Mouse (Mus musculus) limb, embryonic 12.5 days (tissue): ENCODE data around the gene Pcsk4. TPM values are rescaled to one million over a fixed set of nuclear protein-coding genes. Genes with fewer than 3 reads are reported as not detected.
A peak's percentile ranks its signal among the peaks of the same experiment; 100 is the strongest.

Experiments
- ATAC-seq: fragments of 200-750 bp; cut with Nextera tagmentation; 2 replicates; pipeline ENCODE4 v1.8.0; 2017; ENCODE audit warnings: low read depth, moderate TSS enrichment; ENCODE audit not compliant: insufficient number of reproducible peaks, insufficient read depth, low FRiP score, low TSS enrichment
- H3K27ac ChIP-seq: fragments of 300-500 bp; sonication (generic); 2 replicates; pipeline ENCODE4 v1.5.1; 2016; ENCODE audit warnings: mild to moderate bottlenecking, moderate library complexity
- H3K27me3 ChIP-seq: fragments of 300-500 bp; sonication (generic); 2 replicates; pipeline ENCODE4 v1.6.1; 2016; ENCODE audit warnings: mild to moderate bottlenecking, moderate library complexity
- H3K36me3 ChIP-seq: fragments of 300-500 bp; sonication (generic); 2 replicates; pipeline ENCODE4 v1.6.1; 2016; ENCODE audit warnings: mild to moderate bottlenecking, moderate library complexity
- H3K4me1 ChIP-seq: fragments of 300-500 bp; sonication (generic); replicated peaks from 2 replicates; pipeline ENCODE4 v1.6.1; 2016
- H3K4me2 ChIP-seq: fragments of 300-500 bp; sonication (generic); 2 replicates; pipeline ENCODE4 v1.6.1; 2016; ENCODE audit warnings: mild to moderate bottlenecking, moderate library complexity
- H3K4me3 ChIP-seq: fragments of 300-500 bp; sonication (generic); replicated peaks from 2 replicates; pipeline ENCODE4 v1.5.1; 2016; ENCODE audit warnings: mild to moderate bottlenecking
- H3K9ac ChIP-seq: fragments of 300-500 bp; sonication (generic); replicated peaks from 2 replicates; pipeline ENCODE4 v1.6.1; 2016; ENCODE audit warnings: mild to moderate bottlenecking, moderate library complexity
- H3K9me3 ChIP-seq: fragments of 300-500 bp; sonication (generic); 2 replicates; pipeline ENCODE4 v1.6.1; 2016; ENCODE audit warnings: mild to moderate bottlenecking, moderate library complexity
- WGBS: fragments of 180-500 bp; shearing (Covaris S2); methylation state at CpG from one replicate; pipeline ENCODE4 v1.1.7; 2016; 5-methylcytosine and 5-hydroxymethylcytosine counted together
- polyA plus RNA-seq: library from polyadenylated mRNA; unstranded; fragments of >200 nt; fragmentation: Nextera tagmentation; extraction: Ambion mirVana; gene quantifications from 2 replicates; pipeline ENCODE4 v1.2.1, GENCODE M21; 2016

Gene Pcsk4
- polyA plus RNA-seq, result 6.3 and 6.6 TPM in 2 replicates

DNA sequence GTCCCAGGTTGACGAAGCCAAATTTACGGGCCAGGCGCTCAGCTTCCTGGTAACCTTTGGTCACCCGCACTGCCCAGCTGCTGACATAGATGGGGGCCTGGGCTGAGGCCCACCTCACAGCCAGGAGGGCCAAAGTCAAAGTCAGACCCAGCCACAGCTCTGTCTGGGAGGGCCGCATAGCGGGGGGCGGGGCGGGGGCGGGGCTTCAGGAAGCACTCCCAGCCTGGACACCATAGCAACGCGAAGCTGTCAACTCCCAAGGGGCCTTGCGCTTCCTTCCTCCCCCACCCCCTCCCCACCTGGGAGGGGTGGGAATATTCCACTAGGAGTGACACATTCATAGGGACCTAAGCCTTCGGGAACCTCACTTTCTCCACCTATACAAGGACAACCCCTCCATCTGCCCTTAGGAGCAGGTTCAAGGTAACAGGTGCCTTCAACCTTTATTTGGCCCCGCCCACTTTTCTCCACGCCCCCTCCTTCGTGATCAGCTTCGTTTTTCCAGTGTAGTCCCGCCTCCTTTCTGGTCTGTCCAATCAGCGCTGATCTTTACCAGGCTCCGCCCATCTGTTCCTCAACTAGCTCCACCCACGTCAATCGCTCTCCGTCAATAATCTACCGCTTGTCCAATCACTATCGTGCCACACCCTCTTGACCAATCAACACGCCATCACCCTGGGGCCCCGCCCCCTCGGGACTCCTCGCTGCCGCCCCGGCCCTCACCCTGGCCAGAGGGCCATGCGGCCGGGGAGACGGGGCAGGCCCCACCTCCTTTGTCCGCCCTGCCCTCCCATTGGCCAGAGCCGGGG is at the start of gene Pcsk4, which contains the start of gene Reep6:
Gene Pcsk4, minus strand, starts transcription at position 226 of the 809 bp plus-strand sequence.
Gene Reep6, plus strand, starts transcription at position 681 of the 809 bp plus-strand sequence.
- Histone ChIP-seq H3K27ac (no peak within 1 kb of the TSS), H3K4me2 (peak within 1 kb of the TSS; percentile 85), H3K9me3 (no peaks in the 10 kb centered on the region), H3K36me3 (no peaks in the 10 kb centered on the region), H3K4me1 (peaks cover 22% of the 10 kb centered on the region), H3K9ac (peak within 1 kb of the TSS; percentile 57), H3K4me3 (peak within 1 kb of the TSS; percentile 50), H3K27me3 (peaks cover 56% of the 10 kb centered on the region)
- ATAC-seq, result peak; percentile 89
- WGBS, result 5% methylated on average over 36 of the region's 36 CpGs

DNA sequence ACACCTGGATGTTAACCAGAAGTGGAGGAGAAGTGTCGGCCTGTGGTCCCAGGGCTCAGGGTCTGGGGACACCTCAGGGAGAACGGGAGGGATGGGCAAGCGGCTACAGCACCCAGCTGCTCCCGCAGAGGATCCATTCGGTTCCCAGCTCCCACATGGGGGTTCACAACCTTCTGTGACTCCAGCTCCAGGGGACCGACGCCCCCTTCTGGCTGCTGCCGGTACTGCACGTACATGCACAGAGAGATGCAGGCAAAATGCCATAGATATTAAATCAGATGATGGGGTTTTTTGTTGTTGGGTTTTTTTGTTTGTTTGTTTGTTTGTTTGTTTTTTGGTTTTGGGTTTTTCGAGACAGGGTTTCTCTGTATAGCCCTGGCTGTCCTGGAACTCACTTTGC is 48.4 kb upstream of the Pcsk4 start:
- WGBS, result 50% methylated on average over 10 of the region's 10 CpGs
- Histone ChIP-seq H3K4me2 (no peak overlapping the region), H3K9me3 (no peaks in the 10 kb centered on the region), H3K4me3 (no peak overlapping the region), H3K9ac (no peak overlapping the region), H3K27ac (no peak overlapping the region), H3K4me1 (peaks cover 10% of the 10 kb centered on the region), H3K36me3 (peaks cover 33% of the 10 kb centered on the region), H3K27me3 (no peaks in the 10 kb centered on the region)
- no peak for ATAC-seq

GRCm38 (mm10) chr10:80376160-80376559 is 46.9 kb upstream of the Pcsk4 start:
- H3K36me3 ChIP-seq, result peaks cover 17% of the 10 kb centered on the region

DNA sequence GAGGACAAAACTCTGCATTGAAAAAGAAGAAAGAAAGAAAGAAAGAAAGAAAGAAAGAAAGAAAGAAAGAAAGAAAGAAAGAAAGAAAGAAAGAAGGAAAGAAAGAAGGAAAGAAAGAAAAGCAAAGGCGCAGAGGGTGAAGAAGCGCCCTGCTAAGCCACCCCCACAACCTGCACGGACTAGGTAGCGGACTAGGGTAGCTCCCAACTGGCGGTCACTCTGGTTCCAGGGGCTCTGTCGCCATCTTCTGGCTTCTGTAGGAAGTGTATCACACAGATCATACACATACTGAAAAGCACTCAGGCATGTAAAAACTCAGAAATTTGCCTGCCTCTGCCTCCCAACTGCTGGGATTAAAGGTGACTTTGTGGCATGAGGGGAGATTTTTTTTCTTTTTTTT is 44.8 kb upstream of the Pcsk4 start:
- peaks cover 8% of the 10 kb centered on the region; the same call in 1 of the 2 replicates for H3K4me1 ChIP-seq
- no peak for ATAC-seq
- no peak overlapping the region for H3K4me2 ChIP-seq
- no peaks in the 10 kb centered on the region for H3K36me3 ChIP-seq
- WGBS, result 19% methylated on average over 6 of the region's 6 CpGs
- no peaks in the 10 kb centered on the region for H3K27me3 ChIP-seq
- H3K27ac ChIP-seq, result no peak overlapping the region
- no peaks in the 10 kb centered on the region for H3K9me3 ChIP-seq
- H3K9ac ChIP-seq, result no peak overlapping the region
- H3K4me3 ChIP-seq, result no peak overlapping the region

More at GRCm38 (mm10) chr10:80376160-80376559, 46.9 kb upstream of the Pcsk4 start:
- Histone ChIP-seq H3K27ac (no peak overlapping the region), H3K4me2 (no peak overlapping the region), H3K9me3 (no peaks in the 10 kb centered on the region), H3K4me3 (no peak overlapping the region), H3K27me3 (no peaks in the 10 kb centered on the region), H3K9ac (no peak overlapping the region), H3K4me1 (peaks cover 11% of the 10 kb centered on the region)
- ATAC-seq, result no peak; the same call in 1 of the 2 replicates
- WGBS, result 3% methylated on average over 7 of the region's 7 CpGs

GRCm38 (mm10) chr10:80372706-80373105 is 43.4 kb upstream of the Pcsk4 start:
- no peak for ATAC-seq
- no peaks in the 10 kb centered on the region; the same call in 1 of the 2 replicates for H3K27me3 ChIP-seq
- no peaks in the 10 kb centered on the region for H3K36me3 ChIP-seq
- no peak overlapping the region for H3K4me3 ChIP-seq
- no peak overlapping the region for H3K4me2 ChIP-seq
- H3K27ac ChIP-seq, result no peak overlapping the region
- H3K9me3 ChIP-seq, result no peaks in the 10 kb centered on the region
- H3K9ac ChIP-seq, result no peak overlapping the region
- WGBS, result 79% methylated on average over 6 of the region's 6 CpGs
- peaks cover 8% of the 10 kb centered on the region; the same call in 1 of the 2 replicates for H3K4me1 ChIP-seq

- no peaks in the 10 kb centered on the region for H3K9me3 ChIP-seq
- WGBS, result 52% methylated on average over 9 of the region's 9 CpGs
- peaks cover 8% of the 10 kb centered on the region; the same call in 1 of the 2 replicates for H3K4me1 ChIP-seq
- H3K36me3 ChIP-seq, result no peaks in the 10 kb centered on the region
- no peaks in the 10 kb centered on the region; the same call in 1 of the 2 replicates for H3K27me3 ChIP-seq
- peak overlapping the region; percentile 0; the same call in 1 of the 2 replicates for H3K9ac ChIP-seq
- H3K27ac ChIP-seq, result peak overlapping the region; percentile 59; the same call in 1 of the 2 replicates
- ATAC-seq, result no peak
- H3K4me3 ChIP-seq, result peak overlapping the region; percentile 41
- peak overlapping the region; percentile 48 for H3K4me2 ChIP-seq
These were observed 42.7 kb upstream of the Pcsk4 start for GRCm38 (mm10) chr10:80371983-80372382.

- H3K4me3 ChIP-seq, result peak overlapping the region; percentile 41
- H3K4me2 ChIP-seq, result peak overlapping the region; percentile 48
- ATAC-seq, result peak; percentile 85
- H3K27ac ChIP-seq, result peak overlapping the region; percentile 59; the same call in 1 of the 2 replicates
- H3K36me3 ChIP-seq, result no peaks in the 10 kb centered on the region
- H3K9ac ChIP-seq, result peak overlapping the region; percentile 0; the same call in 1 of the 2 replicates
- H3K9me3 ChIP-seq, result no peaks in the 10 kb centered on the region
- H3K27me3 ChIP-seq, result no peaks in the 10 kb centered on the region; the same call in 1 of the 2 replicates
- H3K4me1 ChIP-seq, result peaks cover 8% of the 10 kb centered on the region; the same call in 1 of the 2 replicates
- 3% methylated on average over 12 of the region's 12 CpGs for WGBS
These were observed 42.2 kb upstream of the Pcsk4 start for GRCm38 (mm10) chr10:80371411-80371966.

DNA sequence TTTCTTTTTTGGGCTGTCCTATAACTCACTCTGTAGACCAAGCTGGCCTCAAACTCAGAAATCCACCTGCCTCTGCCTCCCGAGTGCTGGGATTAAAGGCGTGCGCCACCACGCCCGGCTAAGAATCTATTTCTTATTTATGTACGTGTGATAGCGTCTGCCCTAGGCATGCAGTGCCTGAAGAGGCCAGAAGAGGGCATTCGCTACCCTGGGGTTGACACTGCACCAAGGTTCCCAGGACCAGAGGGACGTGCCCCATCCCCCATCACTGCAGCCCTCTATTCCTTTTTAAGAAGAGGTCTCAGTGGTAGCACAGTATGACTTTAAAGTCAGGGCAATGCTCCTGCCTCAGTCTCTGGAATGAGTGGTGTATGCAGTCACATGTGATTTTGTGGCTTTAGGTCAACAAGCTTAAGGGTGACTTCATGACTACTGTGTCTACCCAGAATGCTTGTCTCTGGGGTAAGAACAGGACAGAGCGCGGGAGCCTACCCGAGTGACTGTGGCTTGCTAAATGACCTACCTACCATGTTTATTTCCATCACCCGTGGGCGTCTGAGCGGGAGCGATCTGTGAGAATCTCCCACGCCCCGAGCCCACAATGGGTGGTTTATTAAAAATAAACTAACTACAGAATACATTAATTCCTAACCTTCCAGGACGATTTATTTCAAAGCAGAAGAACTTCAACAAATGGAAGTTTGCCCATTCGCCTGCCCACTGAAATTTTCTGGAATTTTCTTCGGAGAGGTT is 40.9 kb upstream of the Pcsk4 start:
- Histone ChIP-seq H3K27ac (no peak overlapping the region), H3K4me2 (no peak overlapping the region), H3K9me3 (no peaks in the 10 kb centered on the region), H3K9ac (no peak overlapping the region), H3K36me3 (no peaks in the 10 kb centered on the region), H3K4me1 (peaks cover 8% of the 10 kb centered on the region; the same call in 1 of the 2 replicates), H3K4me3 (no peak overlapping the region), H3K27me3 (no peaks in the 10 kb centered on the region; the same call in 1 of the 2 replicates)
- 80% methylated on average over 21 of the region's 21 CpGs for WGBS
- no peak for ATAC-seq

GRCm38 (mm10) chr10:80368392-80368791 is 39.1 kb upstream of the Pcsk4 start:
- H3K4me2 ChIP-seq, result no peak overlapping the region
- 83% methylated on average over 6 of the region's 6 CpGs for WGBS
- H3K27ac ChIP-seq, result no peak overlapping the region
- no peak for ATAC-seq
- H3K9ac ChIP-seq, result no peak overlapping the region
- H3K36me3 ChIP-seq, result no peaks in the 10 kb centered on the region
- H3K9me3 ChIP-seq, result no peaks in the 10 kb centered on the region
- H3K27me3 ChIP-seq, result peaks cover 16% of the 10 kb centered on the region
- no peak overlapping the region for H3K4me3 ChIP-seq
- H3K4me1 ChIP-seq, result peaks cover 8% of the 10 kb centered on the region; the same call in 1 of the 2 replicates

- Histone ChIP-seq H3K36me3 (no peaks in the 10 kb centered on the region), H3K4me1 (peaks cover 8% of the 10 kb centered on the region; the same call in 1 of the 2 replicates), H3K9ac (no peak overlapping the region), H3K27ac (no peak overlapping the region), H3K4me3 (no peak overlapping the region), H3K4me2 (no peak overlapping the region), H3K27me3 (peaks cover 18% of the 10 kb centered on the region), H3K9me3 (no peaks in the 10 kb centered on the region)
- ATAC-seq, result no peak
- WGBS, result 70% methylated on average over 5 of the region's 5 CpGs
These were observed 38.7 kb upstream of the Pcsk4 start for GRCm38 (mm10) chr10:80367954-80368353.
